In genomic region chr13:6306616-6306988, GRCm38 (mm10) we compare ENCODE assay signal across 24 mouse cellular contexts.
DNase-seq lines count a peak whose midpoint lies in the region; ATAC-seq lines count a peak whose summit lies in the region.
"Had no signal": no experiment of that assay in that cellular context is flagged by ENCODE, and none has a peak within 500 bp of the region (broad histone marks: within the 10 kb centered on the region; RNA-seq: fewer than 3 reads in every experiment).

No protein-coding gene starts in this region.

- peak overlapping the region; percentile 56; the same call in 1 of the 2 replicates for H3K27ac ChIP-seq in forebrain, embryonic 15.5 days (replicated peaks)
- H3K27ac ChIP-seq in forebrain, embryonic 10.5 days = no peak overlapping the region
- no peak overlapping the region for H3K27ac ChIP-seq in embryonic facial prominence, embryonic 10.5 days (replicated peaks)
- no peak overlapping the region for H3K27ac ChIP-seq in embryonic facial prominence, embryonic 11.5 days (replicated peaks; ENCODE audit: low read depth, low read length)
- H3K27ac ChIP-seq: embryonic facial prominence, embryonic 13.5 days; heart, embryonic 10.5 days; heart, embryonic 15.5 days; limb, embryonic 12.5 days; liver, embryonic 12.5 days had no signal

- H3K4me2 ChIP-seq in forebrain, embryonic 15.5 days (replicated peaks) = no peak overlapping the region
- H3K4me2 ChIP-seq in embryonic facial prominence, embryonic 11.5 days (ENCODE audit: low read depth, low read length) = no peak overlapping the region
- H3K4me2 ChIP-seq: embryonic facial prominence, embryonic 13.5 days; heart, embryonic 15.5 days; limb, embryonic 12.5 days; liver, embryonic 12.5 days; midbrain, embryonic 11.5 days had no signal

- peaks cover 11% of the 10 kb centered on the region for H3K4me1 ChIP-seq in forebrain, embryonic 15.5 days
- 0 out of 2 replicates have a peak, but pooled peaks cover 4% of the 10 kb centered on the region for H3K4me1 ChIP-seq in forebrain, embryonic 10.5 days
- H3K4me1 ChIP-seq in embryonic facial prominence, embryonic 10.5 days = peaks cover 9% of the 10 kb centered on the region; the same call in 1 of the 2 replicates
- no peaks in the 10 kb centered on the region for H3K4me1 ChIP-seq in embryonic facial prominence, embryonic 11.5 days (ENCODE audit: control insufficient read depth, insufficient read depth, low read length)
- H3K4me1 ChIP-seq: embryonic facial prominence, embryonic 13.5 days; heart, embryonic 10.5 days; heart, embryonic 15.5 days; liver, embryonic 12.5 days had no signal

- no peak for DNase-seq in forebrain, embryonic 10.5 days (ENCODE audit: extremely low spot score, low spot score)
- peak; percentile 10 for DNase-seq in embryonic facial prominence, embryonic 10.5 days (ENCODE audit: low spot score)
- peak; percentile 68 for DNase-seq in embryonic facial prominence, embryonic 11.5 days (ENCODE audit: low spot score)
- peak; percentile 47 for DNase-seq in hindlimb bud, embryonic 11.5 days (ENCODE audit: extremely low spot score, low read depth, low spot score)
- DNase-seq in ovary, postnatal 10 days (ENCODE audit: low spot score) = no peak
- DNase-seq: adrenal gland, postnatal 25 days; B cell, adult 2 months; cerebellum, adult 11-12 months; cerebellum, adult 9-11 months; gastrocnemius, postnatal 25 days; heart, adult 11 months; kidney, adult 2 months; kidney, postnatal 36 days; liver, postnatal 0 days; lung, postnatal 36 days; thymus, postnatal 4 days had no signal

- no peak overlapping the region for H3K9ac ChIP-seq in forebrain, embryonic 15.5 days (replicated peaks)
- no peak overlapping the region for H3K9ac ChIP-seq in embryonic facial prominence, embryonic 11.5 days (replicated peaks; ENCODE audit: low read length)
- H3K9ac ChIP-seq: embryonic facial prominence, embryonic 13.5 days; heart, embryonic 15.5 days; limb, embryonic 12.5 days; liver, embryonic 12.5 days; liver, postnatal 0 days had no signal

- no peaks in the 10 kb centered on the region for H3K36me3 ChIP-seq in forebrain, embryonic 15.5 days
- H3K36me3 ChIP-seq in forebrain, embryonic 10.5 days (replicated peaks) = no peaks in the 10 kb centered on the region
- H3K36me3 ChIP-seq in embryonic facial prominence, embryonic 10.5 days (replicated peaks) = no peaks in the 10 kb centered on the region
- no peaks in the 10 kb centered on the region for H3K36me3 ChIP-seq in embryonic facial prominence, embryonic 11.5 days (replicated peaks; ENCODE audit: control insufficient read depth, insufficient read depth, low read depth, low read length)
- H3K36me3 ChIP-seq: embryonic facial prominence, embryonic 13.5 days; heart, embryonic 10.5 days; heart, embryonic 15.5 days; limb, embryonic 12.5 days; liver, embryonic 12.5 days had no signal

- 0 out of 2 replicates have a peak, but pooled peaks have one; percentile 17 for ATAC-seq in forebrain, embryonic 15.5 days (replicated peaks)
- no peak for ATAC-seq in embryonic facial prominence, embryonic 11.5 days (replicated peaks; ENCODE audit: insufficient number of reproducible peaks, low FRiP score, low TSS enrichment, low read depth)
- ATAC-seq: liver, embryonic 12.5 days; liver, postnatal 0 days had no signal

- 27% methylated on average over 4 of the region's 4 CpGs for WGBS in forebrain, embryonic 15.5 days
- WGBS in forebrain, embryonic 10.5 days = 73% methylated on average over 4 of the region's 4 CpGs
- 48% methylated on average over 4 of the region's 4 CpGs for WGBS in embryonic facial prominence, embryonic 10.5 days
- WGBS in embryonic facial prominence, embryonic 11.5 days = 36% methylated on average over 4 of the region's 4 CpGs

- H3K4me3 ChIP-seq in forebrain, embryonic 15.5 days = no peak overlapping the region
- H3K4me3 ChIP-seq in forebrain, embryonic 10.5 days = no peak overlapping the region
- no peak overlapping the region for H3K4me3 ChIP-seq in embryonic facial prominence, embryonic 10.5 days
- no peak overlapping the region for H3K4me3 ChIP-seq in embryonic facial prominence, embryonic 11.5 days (ENCODE audit: low read depth, low read length)
- H3K4me3 ChIP-seq: embryonic facial prominence, embryonic 13.5 days; erythroblast, embryonic 14.5 days; heart, embryonic 10.5 days; heart, embryonic 15.5 days; limb, embryonic 12.5 days; liver, embryonic 12.5 days had no signal

- H3K9me3 ChIP-seq in forebrain, embryonic 15.5 days = no peaks in the 10 kb centered on the region
- H3K9me3 ChIP-seq in forebrain, embryonic 10.5 days = no peaks in the 10 kb centered on the region
- no peaks in the 10 kb centered on the region for H3K9me3 ChIP-seq in embryonic facial prominence, embryonic 10.5 days
- no peaks in the 10 kb centered on the region for H3K9me3 ChIP-seq in embryonic facial prominence, embryonic 11.5 days (replicated peaks; ENCODE audit: control insufficient read depth, low read length)
- H3K9me3 ChIP-seq: embryonic facial prominence, embryonic 13.5 days; heart, embryonic 10.5 days; heart, embryonic 15.5 days; limb, embryonic 12.5 days; liver, embryonic 12.5 days had no signal

- no peaks in the 10 kb centered on the region for H3K27me3 ChIP-seq in forebrain, embryonic 15.5 days
- no peaks in the 10 kb centered on the region for H3K27me3 ChIP-seq in forebrain, embryonic 10.5 days (ENCODE audit: poor library complexity, severe bottlenecking)
- no peaks in the 10 kb centered on the region for H3K27me3 ChIP-seq in embryonic facial prominence, embryonic 10.5 days (replicated peaks; ENCODE audit: low read depth, poor library complexity, severe bottlenecking)
- no peaks in the 10 kb centered on the region for H3K27me3 ChIP-seq in embryonic facial prominence, embryonic 11.5 days (ENCODE audit: control insufficient read depth, insufficient read depth, low read length)
- H3K27me3 ChIP-seq: embryonic facial prominence, embryonic 13.5 days; heart, embryonic 15.5 days; liver, embryonic 12.5 days had no signal

Comparison
In these comparisons a context has a peak if more than half of its experiments do, and no peak if none do; other contexts are left out.
1. DNase-seq: peak in embryonic facial prominence, embryonic 10.5 days (single experiment), embryonic facial prominence, embryonic 11.5 days (single experiment) and hindlimb bud, embryonic 11.5 days (single experiment); none in forebrain, embryonic 10.5 days (single experiment) and ovary, postnatal 10 days (single experiment).